8 mouse cellular contexts compared by ENCODE assay signal in genomic region chr15:102231748-102232147, GRCm38 (mm10). TPM values are rescaled to one million over a fixed set of nuclear protein-coding genes. Genes with fewer than 3 reads are reported as not detected.
DNase-seq lines count a peak whose midpoint lies in the region; ATAC-seq and TF ChIP-seq lines count a peak whose summit lies in the region.

Gene Itgb7 (minus strand): TSS chr15:102231944.

- no peak for DNase-seq in heart, embryonic 10.5 days (ENCODE audit: low spot score)
- DNase-seq in heart, adult 9 months (ENCODE audit: low spot score in 2 of 2): no peak
- DNase-seq in stomach, postnatal 0 days (ENCODE audit: low spot score): peak; percentile 39
- DNase-seq in neural tube, embryonic 10.5 days (ENCODE audit: extremely low spot score, low spot score): no peak
- DNase-seq in adrenal gland, adult (ENCODE audit: inconsistent age in 2 of 2, low spot score in 1 of 2): no peak
- DNase-seq in adipocyte (ENCODE audit: low spot score): no peak

- no peak for ATAC-seq in embryonic facial prominence, embryonic 15.5 days (ENCODE audit: insufficient number of reproducible peaks, low FRiP score, low TSS enrichment, low read depth)
- ATAC-seq in lung, embryonic 15.5 days (ENCODE audit: borderline replicate concordance, extremely low read depth, low FRiP score, low TSS enrichment): peak; percentile 35; the same call in 1 of the 2 replicates
- no peak for ATAC-seq in stomach, postnatal 0 days (ENCODE audit: low FRiP score, low TSS enrichment)

- no peak within 1 kb of the TSS for H3K9ac ChIP-seq in embryonic facial prominence, embryonic 15.5 days
- no peak within 1 kb of the TSS for H3K9ac ChIP-seq in lung, embryonic 15.5 days
- H3K9ac ChIP-seq in stomach, postnatal 0 days (ENCODE audit: low read length): no peak within 1 kb of the TSS

- no peak within 1 kb of the TSS; the same call in 1 of the 2 replicates for H3K4me3 ChIP-seq in heart, embryonic 10.5 days
- H3K4me3 ChIP-seq in embryonic facial prominence, embryonic 15.5 days (replicated peaks): no peak within 1 kb of the TSS
- H3K4me3 ChIP-seq in lung, embryonic 15.5 days: no peak within 1 kb of the TSS
- H3K4me3 ChIP-seq in stomach, postnatal 0 days (ENCODE audit: low read depth, low read length): no peak within 1 kb of the TSS

- 34% methylated on average over 6 of the region's 6 CpGs for WGBS in heart, embryonic 10.5 days
- 39% methylated on average over 6 of the region's 6 CpGs for WGBS in embryonic facial prominence, embryonic 15.5 days
- 36% methylated on average over 6 of the region's 6 CpGs for WGBS in lung, embryonic 15.5 days
- 32% methylated on average over 6 of the region's 6 CpGs for WGBS in stomach, postnatal 0 days

- peak within 1 kb of the TSS; percentile 43; the same call in 1 of the 2 replicates for H3K27ac ChIP-seq in heart, embryonic 10.5 days
- peak within 1 kb of the TSS; percentile 51 for H3K27ac ChIP-seq in embryonic facial prominence, embryonic 15.5 days (replicated peaks)
- peak within 1 kb of the TSS; percentile 8; the same call in 1 of the 2 replicates for H3K27ac ChIP-seq in lung, embryonic 15.5 days
- 0 out of 2 replicates have a peak within 1 kb of the TSS, but pooled peaks have one; percentile 13 for H3K27ac ChIP-seq in stomach, postnatal 0 days (replicated peaks)

- H3K9me3 ChIP-seq in heart, embryonic 10.5 days: no peaks in the 10 kb centered on the region
- no peaks in the 10 kb centered on the region for H3K9me3 ChIP-seq in embryonic facial prominence, embryonic 15.5 days (replicated peaks)
- H3K9me3 ChIP-seq in lung, embryonic 15.5 days: no peaks in the 10 kb centered on the region
- H3K9me3 ChIP-seq in stomach, postnatal 0 days (ENCODE audit: control insufficient read depth, low read length): no peaks in the 10 kb centered on the region

- H3K36me3 ChIP-seq in heart, embryonic 10.5 days: 0 out of 2 replicates have a peak, but pooled peaks cover 6% of the 10 kb centered on the region
- H3K36me3 ChIP-seq in embryonic facial prominence, embryonic 15.5 days: peaks cover 30% of the 10 kb centered on the region
- H3K36me3 ChIP-seq in lung, embryonic 15.5 days: peaks cover 20% of the 10 kb centered on the region
- no peaks in the 10 kb centered on the region; the same call in 1 of the 2 replicates for H3K36me3 ChIP-seq in stomach, postnatal 0 days (ENCODE audit: control insufficient read depth, insufficient read depth, low read length)

- no peak for TF ChIP-seq EP300 in stomach, postnatal 0 days (optimal IDR thresholded peaks at IDR 0.05)

- no peak within 1 kb of the TSS for H3K4me2 ChIP-seq in embryonic facial prominence, embryonic 15.5 days (replicated peaks)
- no peak within 1 kb of the TSS for H3K4me2 ChIP-seq in lung, embryonic 15.5 days
- H3K4me2 ChIP-seq in stomach, postnatal 0 days (replicated peaks; ENCODE audit: low read depth): no peak within 1 kb of the TSS

- no peak for TF ChIP-seq CTCF in stomach, postnatal 0 days (IDR thresholded peaks at IDR 0.05; ENCODE audit: low read depth)

- peaks cover 10% of the 10 kb centered on the region; the same call in 1 of the 2 replicates for H3K27me3 ChIP-seq in heart, embryonic 10.5 days (ENCODE audit: insufficient read depth, poor library complexity, severe bottlenecking)
- no peaks in the 10 kb centered on the region for H3K27me3 ChIP-seq in embryonic facial prominence, embryonic 15.5 days
- no peaks in the 10 kb centered on the region for H3K27me3 ChIP-seq in lung, embryonic 15.5 days
- H3K27me3 ChIP-seq in stomach, postnatal 0 days (ENCODE audit: control insufficient read depth, insufficient read depth, low read length): no peaks in the 10 kb centered on the region

- H3K4me1 ChIP-seq in heart, embryonic 10.5 days: peaks cover 33% of the 10 kb centered on the region
- peaks cover 32% of the 10 kb centered on the region for H3K4me1 ChIP-seq in embryonic facial prominence, embryonic 15.5 days
- peaks cover 28% of the 10 kb centered on the region for H3K4me1 ChIP-seq in lung, embryonic 15.5 days
- no peaks in the 10 kb centered on the region for H3K4me1 ChIP-seq in stomach, postnatal 0 days (replicated peaks; ENCODE audit: control insufficient read depth, insufficient read depth)

RNA-seq across cellular contexts. Expression of gene Itgb7, which starts in this region (rescaled TPM):
- polyA plus RNA-seq in heart, embryonic 10.5 days (2016; fragmentation: Nextera tagmentation; extraction: Ambion mirVana): 0.22 and 1.5 TPM in 2 replicates
- 5.8 and 6.8 TPM in 2 replicates for polyA plus RNA-seq in embryonic facial prominence, embryonic 15.5 days (2015; fragmentation: Nextera tagmentation; extraction: Ambion mirVana)
- 2.0 and 3.2 TPM in 2 replicates for polyA plus RNA-seq in lung, embryonic 15.5 days (2015; fragmentation: Nextera tagmentation; extraction: Ambion mirVana)
- polyA plus RNA-seq in stomach, postnatal 0 days (2015; fragmentation: Nextera tagmentation; extraction: Ambion mirVana): 1.2 TPM in 2 replicates
